In genomic region chr1:172048241-172048734, GRCm38 (mm10) we compare ENCODE assay signal across 10 mouse cellular contexts. TPM values are rescaled to one million over a fixed set of nuclear protein-coding genes. Genes with fewer than 3 reads are reported as not detected.
A peak's percentile ranks its signal among the peaks of the same experiment; 100 is the strongest.
DNase-seq lines count a peak whose midpoint lies in the region; ATAC-seq lines count a peak whose summit lies in the region.
"Had no signal": no experiment of that assay in that cellular context is flagged by ENCODE, and none has a peak within 500 bp of the region (broad histone marks: within the 10 kb centered on the region; RNA-seq: fewer than 3 reads in every experiment).

No protein-coding gene starts in this region.

- no peak for DNase-seq in heart, postnatal 25 days (ENCODE audit: low spot score)
- DNase-seq in midbrain, embryonic 11.5 days (ENCODE audit: low spot score, missing footprints): peak; percentile 90
- DNase-seq in cerebellum, adult 18-20 months: no peak
- no peak for DNase-seq in urinary bladder, postnatal 4 days (ENCODE audit: low spot score in 2 of 2)
- DNase-seq in left cerebral cortex, postnatal 36 days (ENCODE audit: low spot score in 2 of 2): no peak

- peak overlapping the region; percentile 31 for H3K4me3 ChIP-seq in heart, embryonic 16.5 days (ENCODE audit: low read length)
- H3K4me3 ChIP-seq in brown adipose tissue, adult 24 weeks (ENCODE audit: insufficient read depth, low read depth, low read length): peak overlapping the region; percentile 55
- H3K4me3 ChIP-seq in hindbrain, embryonic 12.5 days: no peak overlapping the region
- H3K4me3 ChIP-seq in midbrain, embryonic 11.5 days (ENCODE audit: low read depth, low read length): no peak overlapping the region
- H3K4me3 ChIP-seq: myocyte had no signal

- H3K9me3 ChIP-seq in heart, embryonic 16.5 days (replicated peaks; ENCODE audit: control insufficient read depth, low read length): no peaks in the 10 kb centered on the region
- no peaks in the 10 kb centered on the region for H3K9me3 ChIP-seq in hindbrain, embryonic 12.5 days (replicated peaks)
- no peaks in the 10 kb centered on the region for H3K9me3 ChIP-seq in midbrain, embryonic 11.5 days (ENCODE audit: control insufficient read depth, low read length)
- H3K9me3 ChIP-seq: G1E had no signal

- H3K4me1 ChIP-seq in heart, embryonic 16.5 days (ENCODE audit: control insufficient read depth, insufficient read depth, low read length): peaks cover 5% of the 10 kb centered on the region; the same call in 1 of the 2 replicates
- no peaks in the 10 kb centered on the region for H3K4me1 ChIP-seq in brown adipose tissue, adult 24 weeks (ENCODE audit: control insufficient read depth, insufficient read depth, insufficient read length, low read length)
- peaks cover 37% of the 10 kb centered on the region for H3K4me1 ChIP-seq in hindbrain, embryonic 12.5 days
- peaks cover 23% of the 10 kb centered on the region for H3K4me1 ChIP-seq in midbrain, embryonic 11.5 days (ENCODE audit: control insufficient read depth, insufficient read depth, low read length)

- no peak overlapping the region for H3K27ac ChIP-seq in heart, embryonic 16.5 days (ENCODE audit: low read length)
- no peak overlapping the region; the same call in 1 of the 2 replicates for H3K27ac ChIP-seq in brown adipose tissue, adult 24 weeks (replicated peaks; ENCODE audit: low read depth, low read length)
- H3K27ac ChIP-seq in hindbrain, embryonic 12.5 days: peak overlapping the region; percentile 94
- H3K27ac ChIP-seq in midbrain, embryonic 11.5 days (ENCODE audit: low read depth, low read length): peak overlapping the region; percentile 69

- peak overlapping the region; percentile 45; the same call in 1 of the 2 replicates for H3K4me2 ChIP-seq in heart, embryonic 16.5 days (ENCODE audit: low read depth, low read length)
- H3K4me2 ChIP-seq in hindbrain, embryonic 12.5 days (replicated peaks): peak overlapping the region; percentile 29
- H3K4me2 ChIP-seq in midbrain, embryonic 11.5 days: no peak overlapping the region

- intact Hi-C loops in heart, postnatal 25 days (cut with DNase I): loop anchor here (10.0 kb wide), 1 partner anchor 197 kb away; no protein-coding TSS in a partner anchor
- intact Hi-C loops in left cerebral cortex, postnatal 36 days (cut with DNase I): no loop called here

- WGBS in heart, embryonic 16.5 days: 29% methylated on average over 6 of the region's 6 CpGs
- 8% methylated on average over 6 of the region's 6 CpGs for WGBS in hindbrain, embryonic 12.5 days
- WGBS in midbrain, embryonic 11.5 days: 27% methylated on average over 6 of the region's 6 CpGs

- ATAC-seq in heart, embryonic 16.5 days (replicated peaks; ENCODE audit: extremely low read depth, insufficient read depth, low FRiP score): no peak
- ATAC-seq in hindbrain, embryonic 12.5 days (ENCODE audit: low FRiP score): peak; percentile 86
- ATAC-seq in midbrain, embryonic 11.5 days (ENCODE audit: low FRiP score): peak; percentile 22

- H3K36me3 ChIP-seq in heart, embryonic 16.5 days (ENCODE audit: control insufficient read depth, insufficient read depth): no peaks in the 10 kb centered on the region
- no peaks in the 10 kb centered on the region for H3K36me3 ChIP-seq in hindbrain, embryonic 12.5 days
- H3K36me3 ChIP-seq in midbrain, embryonic 11.5 days (ENCODE audit: control insufficient read depth, insufficient read depth, low read length): no peaks in the 10 kb centered on the region
- H3K36me3 ChIP-seq: G1E had no signal

- peak overlapping the region; percentile 44 for H3K9ac ChIP-seq in heart, embryonic 16.5 days (ENCODE audit: low read length)
- H3K9ac ChIP-seq in hindbrain, embryonic 12.5 days: peak overlapping the region; percentile 29
- H3K9ac ChIP-seq in midbrain, embryonic 11.5 days (ENCODE audit: low read length): peak overlapping the region; percentile 33; the same call in 1 of the 2 replicates

- H3K27me3 ChIP-seq in heart, embryonic 16.5 days (ENCODE audit: control insufficient read depth, insufficient read depth, low read length): peaks cover 24% of the 10 kb centered on the region
- peaks cover 10% of the 10 kb centered on the region for H3K27me3 ChIP-seq in hindbrain, embryonic 12.5 days
- H3K27me3 ChIP-seq in midbrain, embryonic 11.5 days (ENCODE audit: control insufficient read depth, insufficient read depth, low read length): no peaks in the 10 kb centered on the region

RNA-seq across cellular contexts. Expression of gene Nhlh1, which starts 9.1 kb away (rescaled TPM):
- not detected in 2 replicates for polyA plus RNA-seq in heart, embryonic 16.5 days (2015; fragmentation: Nextera tagmentation; extraction: Ambion mirVana)
- total RNA-seq in heart, postnatal 25 days (2021): not detected
- polyA plus RNA-seq in brown adipose tissue, adult 24 weeks (2012; ENCODE audit: insufficient read depth, insufficient read length, missing spikeins): not detected in 2 replicates
- polyA plus RNA-seq in hindbrain, embryonic 12.5 days (2016; fragmentation: Nextera tagmentation; extraction: Ambion mirVana): 14.5 and 15.3 TPM in 2 replicates
- polyA plus RNA-seq in midbrain, embryonic 11.5 days (2014; fragmentation: Nextera tagmentation; extraction: Ambion mirVana): 10.7 and 11.0 TPM in 2 replicates
- under 1 TPM; 0.42 to 0.72 TPM for total RNA-seq in left cerebral cortex, postnatal 36 days (2021)
- total RNA-seq: G1E had no signal

RNA-seq across cellular contexts. Expression of gene Vangl2, which starts 20.0 kb away (rescaled TPM):
- polyA plus RNA-seq in heart, embryonic 16.5 days (2015; fragmentation: Nextera tagmentation; extraction: Ambion mirVana): 7.3 and 7.5 TPM in 2 replicates
- total RNA-seq in heart, postnatal 25 days (2021): 1 to 10 TPM; 1.5 to 2.4 TPM
- 0.58 TPM in 1 of 2 replicates, not detected in the other for polyA plus RNA-seq in brown adipose tissue, adult 24 weeks (2012; ENCODE audit: insufficient read depth, insufficient read length, missing spikeins)
- 60.4 and 68.6 TPM in 2 replicates for polyA plus RNA-seq in hindbrain, embryonic 12.5 days (2016; fragmentation: Nextera tagmentation; extraction: Ambion mirVana)
- 49.3 and 52.9 TPM in 2 replicates for polyA plus RNA-seq in midbrain, embryonic 11.5 days (2014; fragmentation: Nextera tagmentation; extraction: Ambion mirVana)
- total RNA-seq in left cerebral cortex, postnatal 36 days (2021): 10 to 100 TPM; 10.5 to 16.4 TPM
- polyA plus RNA-seq: G1E had no signal

RNA-seq across cellular contexts. Expression of gene Copa, which starts 34.0 kb away (rescaled TPM):
- 170 and 179 TPM in 2 replicates for polyA plus RNA-seq in heart, embryonic 16.5 days (2015; fragmentation: Nextera tagmentation; extraction: Ambion mirVana)
- total RNA-seq in heart, postnatal 25 days (2021): 100 to 1,000 TPM; 104 to 113 TPM
- polyA plus RNA-seq in brown adipose tissue, adult 24 weeks (2012; ENCODE audit: insufficient read depth, insufficient read length, missing spikeins): 73.4 and 75.2 TPM in 2 replicates
- polyA plus RNA-seq in hindbrain, embryonic 12.5 days (2016; fragmentation: Nextera tagmentation; extraction: Ambion mirVana): 233 and 256 TPM in 2 replicates
- polyA plus RNA-seq in midbrain, embryonic 11.5 days (2014; fragmentation: Nextera tagmentation; extraction: Ambion mirVana): 178 and 194 TPM in 2 replicates
- 100 to 1,000 TPM; 143 to 144 TPM for total RNA-seq in left cerebral cortex, postnatal 36 days (2021)

RNA-seq across cellular contexts. Expression of gene Ncstn, which starts 34.3 kb away (rescaled TPM):
- 106 and 109 TPM in 2 replicates for polyA plus RNA-seq in heart, embryonic 16.5 days (2015; fragmentation: Nextera tagmentation; extraction: Ambion mirVana)
- total RNA-seq in heart, postnatal 25 days (2021): 10 to 100 TPM; 42.8 to 44.4 TPM
- 25.1 and 29.6 TPM in 2 replicates for polyA plus RNA-seq in brown adipose tissue, adult 24 weeks (2012; ENCODE audit: insufficient read depth, insufficient read length, missing spikeins)
- polyA plus RNA-seq in hindbrain, embryonic 12.5 days (2016; fragmentation: Nextera tagmentation; extraction: Ambion mirVana): 128 and 132 TPM in 2 replicates
- polyA plus RNA-seq in midbrain, embryonic 11.5 days (2014; fragmentation: Nextera tagmentation; extraction: Ambion mirVana): 107 and 108 TPM in 2 replicates
- 10 to 100 TPM; 63.3 to 71.6 TPM for total RNA-seq in left cerebral cortex, postnatal 36 days (2021)

Comparison
In these comparisons a context has a peak if more than half of its experiments do, and no peak if none do; other contexts are left out.
1. H3K27ac ChIP-seq: peak in hindbrain, embryonic 12.5 days (single experiment) and midbrain, embryonic 11.5 days (single experiment); none in heart, embryonic 16.5 days (single experiment) and brown adipose tissue, adult 24 weeks (single experiment).
2. H3K4me3 ChIP-seq: peak in heart, embryonic 16.5 days (single experiment) and brown adipose tissue, adult 24 weeks (single experiment); none in hindbrain, embryonic 12.5 days (single experiment) and midbrain, embryonic 11.5 days (single experiment).
3. RNA of gene Nhlh1, which starts 9.1 kb away (polyA plus RNA-seq): 14.5 to 15.3 TPM in hindbrain, embryonic 12.5 days and 10.7 to 11.0 TPM in midbrain, embryonic 11.5 days; not detected in heart, embryonic 16.5 days and not detected in brown adipose tissue, adult 24 weeks; every median in the first group is over 10 times any median in the second.
4. Peak in every context shown above with its lines, with median percentiles within 50 percentile points of each other: H3K9ac ChIP-seq.